Mouse (Mus musculus) ES-E14 (cell line): ENCODE results near the gene Cachd1. TPM values are rescaled to one million over a fixed set of nuclear protein-coding genes. Genes with fewer than 3 reads are reported as not detected.

Experiments used
- DNase-seq: peaks from one replicate; pipeline ENCODE4 v3.0.0-alpha.2; 2013; ENCODE audit warnings: low read depth, low spot score
- H3K27ac ChIP-seq: 2 replicates; pipeline ENCODE4 v1.5.1; 2012; ENCODE audit warnings: low read depth, mild to moderate bottlenecking, low read length, moderate library complexity, mixed read lengths; ENCODE audit not compliant: poor library complexity, insufficient read depth, severe bottlenecking
- H3K36me3 ChIP-seq: 2 replicates; pipeline ENCODE4 v1.6.1; 2012; ENCODE audit warnings: mild to moderate bottlenecking, low read length, moderate library complexity, mixed read lengths; ENCODE audit not compliant: control insufficient read depth, poor library complexity, insufficient read depth, severe bottlenecking
- H3K4me1 ChIP-seq, 2 experiments: fragments of 150-350 bp in 1 of 2; sonication (generic) in 1 of 2; 2 replicates each; pipeline ENCODE4 v1.6.1; 2012; ENCODE audit warnings: low read length in 2 of 2, mild to moderate bottlenecking in 1 of 2, mixed read lengths in 1 of 2; ENCODE audit not compliant: control insufficient read depth in 2 of 2, insufficient read depth in 2 of 2, poor library complexity in 1 of 2
- H3K4me3 ChIP-seq, 2 experiments: fragments of 150-350 bp in 1 of 2; sonication (generic) in 1 of 2; 2 replicates each; pipeline ENCODE4 v1.5.1; 2012; ENCODE audit warnings: low read length in 2 of 2, low read depth in 1 of 2, mild to moderate bottlenecking in 1 of 2, mixed read lengths in 1 of 2; ENCODE audit not compliant: insufficient read depth in 1 of 2, poor library complexity in 1 of 2, severe bottlenecking in 1 of 2
- H3K9ac ChIP-seq: 2 replicates; pipeline ENCODE4 v1.6.1; 2012; ENCODE audit warnings: low read depth, mild to moderate bottlenecking, low read length, mixed read lengths; ENCODE audit not compliant: poor library complexity, insufficient read depth, severe bottlenecking
- H3K9me3 ChIP-seq: fragments of 150-350 bp; sonication (generic); 2 replicates; pipeline ENCODE4 v1.6.1; 2012; ENCODE audit warnings: low read depth, mild to moderate bottlenecking, low read length; ENCODE audit not compliant: control insufficient read depth, insufficient read depth
- CHD2 ChIP-seq: IDR thresholded peaks from 2 replicates; pipeline ENCODE4 v1.6.1; 2014; ENCODE audit warnings: mild to moderate bottlenecking, low read depth, low read length, inconsistent platforms
- HCFC1 ChIP-seq: IDR thresholded peaks from 2 replicates; pipeline ENCODE4 v1.6.1; 2012; ENCODE audit warnings: low read length, inconsistent platforms, borderline replicate concordance; ENCODE audit not compliant: insufficient read depth
- MAFK ChIP-seq: IDR thresholded peaks from 2 replicates; pipeline ENCODE4 v1.6.1; 2014; ENCODE audit warnings: mild to moderate bottlenecking, low read depth, low read length, inconsistent platforms; ENCODE audit not compliant: insufficient read depth
- ZC3H11A ChIP-seq: IDR thresholded peaks from 2 replicates; pipeline ENCODE4 v1.6.1; 2012; ENCODE audit warnings: low read depth, mild to moderate bottlenecking, inconsistent platforms, low read length, borderline replicate concordance
- ZNF384 ChIP-seq: IDR thresholded peaks from 2 replicates; pipeline ENCODE4 v1.6.1; 2012; ENCODE audit warnings: low read depth, low read length, inconsistent platforms
- in situ Hi-C, 2 experiments: fragments of 600-800 bp; cut with MboI; formaldehyde crosslinking; loops; one replicate each; pipeline ENCODE4 v1.15.1; 2025; ENCODE audit warnings: low sequenced_read_pairs in 2 of 2, inconsistent platforms in 1 of 2; ENCODE audit not compliant: unreplicated experiment in 2 of 2
- total RNA-seq: library from RNA; depleted of rRNA; stranded (reverse); fragments of 300-350 nt; gene quantifications from 2 replicates; pipeline ENCODE4 v1.2.3, GENCODE M21; 2012

Gene Cachd1
- total RNA-seq, 1 experiment = 7.6 TPM

- Histone ChIP-seq H3K36me3 (no peaks in the 10 kb centered on the region), H3K9ac (no peak overlapping the region), H3K27ac (no peak overlapping the region), H3K4me1 (peaks cover 7 to 16% of the 10 kb centered on the region in 2 experiments; a peak in 3 of 4 replicates), H3K9me3 (no peaks in the 10 kb centered on the region), H3K4me3 (no peak overlapping the region)
- DNase-seq = no peak
- in situ Hi-C loops = no loop called here
- no peak for TF ChIP-seq CHD2
- no peak for TF ChIP-seq HCFC1
- no peak for TF ChIP-seq ZNF384
- TF ChIP-seq ZC3H11A = no peak
- no peak for TF ChIP-seq MAFK
These were observed 37.4 kb downstream of the Cachd1 start for GRCm38 (mm10) chr4:100813767-100814461.

- H3K4me3 ChIP-seq = no peak overlapping the region
- DNase-seq = no peak
- no peak overlapping the region for H3K27ac ChIP-seq
- TF ChIP-seq ZNF384 (no peak), ZC3H11A (no peak), HCFC1 (no peak), CHD2 (no peak), MAFK (no peak)
- no peak overlapping the region for H3K9ac ChIP-seq
- in situ Hi-C loops = no loop called here
- no peaks in the 10 kb centered on the region for H3K36me3 ChIP-seq
- no peaks in the 10 kb centered on the region for H3K9me3 ChIP-seq
- no peaks in the 10 kb centered on the region for H3K4me1 ChIP-seq
These were observed 42.8 kb downstream of the Cachd1 start for GRCm38 (mm10) chr4:100819238-100819637.

- in situ Hi-C loops = no loop called here
These were observed 46.1 kb downstream of the Cachd1 start for GRCm38 (mm10) chr4:100822526-100822925.

GRCm38 (mm10) chr4:100827374-100827773 lies 50.9 kb downstream of the Cachd1 start:
- Histone ChIP-seq H3K27ac (no peak overlapping the region), H3K36me3 (no peaks in the 10 kb centered on the region), H3K4me3 (no peak overlapping the region), H3K9me3 (no peaks in the 10 kb centered on the region), H3K9ac (no peak overlapping the region), H3K4me1 (peaks cover 0 to 6% of the 10 kb centered on the region in 2 experiments; a peak in 3 of 4 replicates)
- TF ChIP-seq ZC3H11A = no peak
- TF ChIP-seq MAFK = no peak
- in situ Hi-C loops = no loop called here
- no peak for DNase-seq

More at GRCm38 (mm10) chr4:100822526-100822925, 46.1 kb downstream of the Cachd1 start:
- Histone ChIP-seq H3K4me3 (no peak overlapping the region), H3K9me3 (no peaks in the 10 kb centered on the region), H3K9ac (no peak overlapping the region), H3K27ac (no peak overlapping the region), H3K36me3 (no peaks in the 10 kb centered on the region), H3K4me1 (peaks cover 0 to 4% of the 10 kb centered on the region in 2 experiments; a peak in 2 of 4 replicates)
- TF ChIP-seq ZNF384 (no peak), ZC3H11A (no peak), HCFC1 (no peak), CHD2 (no peak), MAFK (no peak)
- no peak for DNase-seq
